Mouse (Mus musculus) liver, embryonic 11.5 days (tissue): ENCODE data around the gene Gm11114. TPM values are rescaled to one million over a fixed set of nuclear protein-coding genes. Genes with fewer than 3 reads are reported as not detected.

Experiments used
- ATAC-seq: fragments of 200-750 bp; cut with Nextera tagmentation; replicated peaks from 2 replicates; pipeline ENCODE4 v1.8.0; 2017; ENCODE audit warnings: moderate number of reproducible peaks, mild to moderate bottlenecking, moderate TSS enrichment, moderate library complexity; ENCODE audit not compliant: low FRiP score
- DNase-seq: peaks from one replicate; pipeline ENCODE4 v3.0.0-alpha.2; 2017; ENCODE audit warnings: low spot score
- H3K27ac ChIP-seq: fragments of 300-500 bp; sonication (generic); 2 replicates; pipeline ENCODE4 v1.5.1; 2014; ENCODE audit warnings: mild to moderate bottlenecking, low read depth, low read length, control low read depth
- H3K27me3 ChIP-seq: fragments of 300-500 bp; sonication (generic); replicated peaks from 2 replicates; pipeline ENCODE4 v1.6.1; 2014; ENCODE audit warnings: low read length, mixed read lengths; ENCODE audit not compliant: control insufficient read depth, insufficient read depth
- H3K36me3 ChIP-seq: fragments of 300-500 bp; sonication (generic); 2 replicates; pipeline ENCODE4 v1.6.1; 2014; ENCODE audit warnings: mild to moderate bottlenecking, low read length, moderate library complexity, mixed read lengths; ENCODE audit not compliant: control insufficient read depth, insufficient read depth
- H3K4me1 ChIP-seq: fragments of 300-500 bp; sonication (generic); replicated peaks from 2 replicates; pipeline ENCODE4 v1.6.1; 2014; ENCODE audit warnings: low read length, mixed read lengths; ENCODE audit not compliant: control insufficient read depth, insufficient read depth
- H3K4me2 ChIP-seq: fragments of 300-500 bp; sonication (generic); 2 replicates; pipeline ENCODE4 v1.6.1; 2014; ENCODE audit warnings: mild to moderate bottlenecking, control low read depth, moderate library complexity
- H3K4me3 ChIP-seq: fragments of 300-500 bp; sonication (generic); 2 replicates; pipeline ENCODE4 v1.5.1; 2014; ENCODE audit warnings: low read depth, low read length, control low read depth
- H3K9ac ChIP-seq: fragments of 300-500 bp; sonication (generic); 2 replicates; pipeline ENCODE4 v1.6.1; 2014; ENCODE audit warnings: low read depth, low read length, control low read depth
- H3K9me3 ChIP-seq: fragments of 300-500 bp; sonication (generic); 2 replicates; pipeline ENCODE4 v1.6.1; 2016; ENCODE audit warnings: low read length, inconsistent platforms, mixed read lengths; ENCODE audit not compliant: control insufficient read depth
- WGBS: fragments of 180-500 bp; shearing (Covaris S2); extraction: QIAGEN DNeasy Blood & Tissue Kit; methylation state at CpG from one replicate; pipeline ENCODE4 v1.1.7; 2014; 5-methylcytosine and 5-hydroxymethylcytosine counted together
- polyA plus RNA-seq: library from polyadenylated mRNA; unstranded; fragments of >200 nt; fragmentation: Nextera tagmentation; extraction: Ambion mirVana; gene quantifications from 2 replicates; pipeline ENCODE4 v1.2.1, GENCODE M21; 2014

The Gm11114 gene
- polyA plus RNA-seq, 1 experiment from 2014 or later, result not detected

DNA sequence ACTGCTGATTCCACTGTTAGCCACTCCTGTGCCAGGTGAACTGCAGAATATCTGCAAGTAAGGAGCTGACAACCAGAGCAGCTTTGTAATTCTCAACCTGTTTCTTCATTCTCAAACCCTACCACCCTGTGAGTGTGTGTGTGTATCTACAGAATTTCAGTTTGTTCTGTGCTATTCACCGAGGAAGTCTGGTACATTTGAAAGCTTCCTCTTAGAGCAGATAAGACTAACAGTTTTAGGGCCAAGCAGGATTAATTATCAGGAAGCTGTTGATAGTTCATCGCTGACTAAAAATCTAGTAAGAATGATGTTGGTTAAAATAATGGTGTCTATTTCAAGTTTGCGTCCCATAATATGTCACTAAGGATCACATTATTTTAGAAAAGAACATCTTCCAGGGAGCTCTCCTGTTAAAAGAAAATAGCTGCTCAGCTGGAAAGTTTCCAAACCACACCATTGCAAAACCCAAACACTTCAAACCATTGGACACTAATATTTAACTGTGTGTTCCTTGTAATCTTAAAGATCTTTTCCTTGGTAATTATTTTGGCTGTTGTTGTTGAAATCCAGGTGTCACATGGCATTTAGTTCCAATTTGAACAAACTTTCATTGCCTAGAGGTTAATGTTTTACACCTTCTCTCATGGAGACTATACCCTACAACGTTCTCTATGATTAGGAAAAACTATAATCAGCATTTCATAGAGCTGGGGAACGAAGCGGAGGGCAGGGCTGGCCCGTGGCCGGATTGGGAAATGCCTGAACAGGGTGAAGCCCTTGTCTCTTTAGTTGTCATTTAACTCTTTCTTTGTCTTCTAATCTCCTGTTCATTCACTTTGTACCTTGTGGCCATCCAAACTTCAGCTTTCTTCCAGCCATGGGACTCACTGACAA, 30.6 kb downstream of the Gm11114 start:
- DNase-seq (no peak), ATAC-seq (no peak)
- WGBS, result 52% methylated on average over 8 of the region's 8 CpGs
- H3K27ac ChIP-seq, result no peak overlapping the region
- H3K9ac ChIP-seq, result no peak overlapping the region
- H3K27me3 ChIP-seq, result no peaks in the 10 kb centered on the region
- H3K36me3 ChIP-seq, result no peaks in the 10 kb centered on the region
- no peaks in the 10 kb centered on the region for H3K4me1 ChIP-seq
- no peaks in the 10 kb centered on the region for H3K9me3 ChIP-seq
- H3K4me3 ChIP-seq, result no peak overlapping the region
- H3K4me2 ChIP-seq, result no peak overlapping the region

DNA sequence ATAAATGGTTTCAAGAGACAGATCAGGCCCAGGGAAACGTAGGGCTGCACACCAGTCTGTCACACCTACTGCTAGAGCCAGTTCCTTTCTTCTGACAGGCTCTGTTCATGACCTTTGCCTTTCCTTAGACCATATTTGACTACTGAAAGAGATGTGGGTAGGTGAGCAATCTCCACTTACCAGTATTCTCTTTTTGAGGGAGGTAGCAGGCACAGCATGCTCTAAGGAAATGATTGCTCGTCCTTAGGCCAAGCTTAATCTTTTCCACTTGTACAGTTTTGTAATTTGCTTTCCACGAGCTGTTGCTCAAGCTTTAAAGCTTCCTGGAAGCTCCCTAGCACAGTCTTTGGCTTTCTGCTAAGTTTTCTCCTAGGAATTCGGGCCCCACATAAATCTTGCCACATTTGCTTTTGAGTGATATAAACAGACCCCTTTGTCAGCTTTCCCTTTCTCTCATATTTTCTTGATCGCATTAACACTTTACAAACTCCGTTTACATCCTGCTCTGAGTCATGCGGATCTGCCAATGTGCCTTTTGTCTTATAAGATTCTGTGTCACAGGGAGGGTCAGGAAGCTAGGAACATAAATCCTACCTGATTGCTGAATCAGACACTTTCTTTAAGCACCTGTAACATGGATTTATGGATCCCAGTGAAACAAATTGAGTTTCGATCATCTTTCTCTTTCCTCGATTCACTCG, 35.4 kb downstream of the Gm11114 start:
- Histone ChIP-seq H3K27me3 (no peaks in the 10 kb centered on the region), H3K4me1 (no peaks in the 10 kb centered on the region), H3K36me3 (no peaks in the 10 kb centered on the region), H3K9me3 (no peaks in the 10 kb centered on the region), H3K4me3 (no peak overlapping the region), H3K27ac (no peak overlapping the region), H3K4me2 (no peak overlapping the region), H3K9ac (no peak overlapping the region)
- 78% methylated on average over 10 of the region's 10 CpGs for WGBS
- DNase-seq (no peak), ATAC-seq (no peak)

DNA sequence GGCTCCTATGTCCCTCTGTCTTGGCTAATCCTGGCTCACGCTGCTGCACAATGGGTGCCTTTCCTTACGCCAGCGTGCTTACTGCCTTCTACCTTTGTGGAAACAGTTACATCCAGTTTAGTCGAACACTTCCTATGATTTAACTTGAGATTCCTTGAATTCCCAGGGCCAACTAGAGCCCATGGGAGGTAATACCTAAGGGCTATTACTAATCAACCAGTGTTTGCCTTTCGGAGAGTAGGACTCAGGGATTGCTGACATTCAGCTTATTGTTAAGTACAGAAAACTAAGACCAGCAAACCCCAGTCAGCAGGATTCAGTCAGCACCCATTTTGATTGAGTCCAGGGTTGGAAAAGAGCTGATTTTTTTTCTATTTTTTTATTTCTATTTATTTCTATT, 43.0 kb downstream of the Gm11114 start:
- no peak for ATAC-seq

DNA sequence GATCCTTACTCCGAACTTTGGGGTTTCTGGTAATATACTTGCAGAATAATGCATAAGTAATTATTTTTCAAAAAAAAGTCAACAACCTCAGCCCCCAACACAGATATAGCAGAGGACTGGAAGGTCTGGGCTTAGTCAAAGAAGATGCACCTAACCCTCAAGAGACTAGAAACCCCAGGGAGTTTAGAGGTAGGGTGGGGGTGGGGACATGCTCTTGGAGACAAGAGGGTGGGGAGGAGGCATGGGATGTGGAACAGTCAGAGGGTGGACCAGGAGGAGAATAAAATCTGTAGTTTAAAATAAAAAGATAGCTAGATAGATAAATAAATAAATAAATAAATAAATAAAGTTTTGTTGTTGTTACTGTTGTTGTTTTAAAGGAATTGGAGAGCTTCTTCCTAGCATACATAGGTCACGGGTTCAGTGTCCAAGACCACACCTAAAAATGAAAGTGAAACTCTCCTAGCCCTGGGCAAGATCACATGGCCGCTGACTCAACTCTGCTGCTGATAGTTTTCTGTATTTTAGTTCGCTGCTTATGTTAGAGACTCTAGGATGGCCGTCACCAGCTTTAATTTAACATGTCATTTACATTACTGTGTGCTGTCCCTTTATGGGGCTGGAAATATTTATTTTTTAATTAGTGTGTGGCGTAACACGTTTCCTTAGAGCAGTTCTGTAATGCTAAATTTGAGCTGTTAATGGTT, 44.7 kb downstream of the Gm11114 start:
- no peaks in the 10 kb centered on the region for H3K4me1 ChIP-seq
- DNase-seq, result no peak
- no peaks in the 10 kb centered on the region for H3K27me3 ChIP-seq
- H3K9ac ChIP-seq, result no peak overlapping the region
- no peak overlapping the region for H3K4me2 ChIP-seq
- no peak overlapping the region for H3K27ac ChIP-seq
- H3K9me3 ChIP-seq, result no peaks in the 10 kb centered on the region
- H3K4me3 ChIP-seq, result no peak overlapping the region
- no peaks in the 10 kb centered on the region for H3K36me3 ChIP-seq
- WGBS, result 83% methylated on average over 7 of the region's 7 CpGs
- ATAC-seq, result no peak

More for the DNA sequence above, 43.0 kb downstream of the Gm11114 start:
- H3K27ac ChIP-seq, result no peak overlapping the region
- DNase-seq, result no peak
- no peaks in the 10 kb centered on the region for H3K36me3 ChIP-seq
- H3K27me3 ChIP-seq, result no peaks in the 10 kb centered on the region
- no peaks in the 10 kb centered on the region for H3K9me3 ChIP-seq
- WGBS, result 86% methylated on average over 5 of the region's 5 CpGs
- H3K4me1 ChIP-seq, result no peaks in the 10 kb centered on the region
- H3K4me2 ChIP-seq, result no peak overlapping the region
- no peak overlapping the region for H3K4me3 ChIP-seq
- H3K9ac ChIP-seq, result no peak overlapping the region

Other genes starting within 250 kb of the Gm11114 start
- 13.8 and 14.4 TPM in 2 replicates for gene Tent5a, start 14.6 kb downstream of the Gm11114 start, polyA plus RNA-seq